Mouse (Mus musculus): ENCODE data around the gene Abi3bp. TPM values are rescaled to one million over a fixed set of nuclear protein-coding genes. Genes with fewer than 3 reads are reported as not detected.

The Abi3bp gene
- polyA plus RNA-seq, 2 experiments: 0.10 to 0.15 TPM

DNA sequence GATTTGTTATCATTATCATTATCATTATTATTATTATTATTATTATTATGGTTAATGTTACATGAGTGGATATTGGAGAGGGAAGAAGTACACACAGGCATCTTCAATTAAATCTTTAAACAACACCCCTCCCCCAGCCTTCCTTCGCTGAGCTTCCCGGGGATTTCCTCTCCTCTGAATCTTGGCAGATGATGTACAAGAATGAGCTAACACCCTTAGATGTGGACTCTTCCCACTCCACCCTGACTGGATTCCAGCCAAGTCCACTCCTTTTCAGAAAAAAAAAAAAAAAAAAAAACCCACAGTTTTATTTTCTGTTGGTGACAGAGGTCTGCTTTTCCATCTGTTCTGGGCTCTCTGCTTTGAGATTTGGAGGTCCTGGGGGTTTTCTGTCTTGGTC lies 23.8 kb downstream of the Abi3bp start:
- DNase-seq (ENCODE audit: low read depth in 3 of 3, low spot score in 3 of 3) (no peak), ATAC-seq (ENCODE audit: insufficient read depth) (no peak)
- no peak for TF ChIP-seq CTCF (IDR thresholded peaks at IDR 0.05; ENCODE audit: low read depth)
- TF ChIP-seq EP300 (IDR thresholded peaks at IDR 0.05; ENCODE audit: low read depth): no peak
- Histone ChIP-seq H3K27me3 (ENCODE audit: control insufficient read depth, insufficient read depth, low read length) (no peaks in the 10 kb centered on the region), H3K4me1 (replicated peaks; ENCODE audit: control insufficient read depth in 2 of 2, insufficient read depth in 2 of 2, low read length in 1 of 2) (no peaks in the 10 kb centered on the region), H3K36me3 (replicated peaks; ENCODE audit: control insufficient read depth, insufficient read depth, low read depth) (no peaks in the 10 kb centered on the region), H3K27ac (no peak overlapping the region), H3K4me3 (ENCODE audit: insufficient read depth in 1 of 2, low read depth in 2 of 2, low read length in 2 of 2) (no peak overlapping the region), H3K9ac (replicated peaks) (no peak overlapping the region), H3K4me2 (ENCODE audit: low read depth) (no peak overlapping the region), H3K9me3 (ENCODE audit: control insufficient read depth, low read length) (no peaks in the 10 kb centered on the region)
- 52% methylated on average over 2 of the region's 2 CpGs for WGBS (ENCODE audit: insufficient replicate concordance)

- Histone ChIP-seq H3K4me3 (ENCODE audit: insufficient read depth in 1 of 2, low read depth in 2 of 2, low read length in 2 of 2) (no peak overlapping the region), H3K4me1 (replicated peaks; ENCODE audit: control insufficient read depth in 2 of 2, insufficient read depth in 2 of 2, low read length in 1 of 2) (no peaks in the 10 kb centered on the region), H3K9me3 (ENCODE audit: control insufficient read depth, low read length) (no peaks in the 10 kb centered on the region), H3K9ac (replicated peaks) (no peak overlapping the region), H3K36me3 (replicated peaks; ENCODE audit: control insufficient read depth, insufficient read depth, low read depth) (no peaks in the 10 kb centered on the region), H3K27ac (no peak overlapping the region), H3K4me2 (ENCODE audit: low read depth) (no peak overlapping the region), H3K27me3 (ENCODE audit: control insufficient read depth, insufficient read depth, low read length) (no peaks in the 10 kb centered on the region)
- WGBS (ENCODE audit: insufficient replicate concordance): 62% methylated on average over 3 of the region's 3 CpGs
- no peak for DNase-seq (ENCODE audit: low read depth in 3 of 3, low spot score in 3 of 3)
- ATAC-seq (ENCODE audit: insufficient read depth): no peak
- TF ChIP-seq EP300 (IDR thresholded peaks at IDR 0.05; ENCODE audit: low read depth) (no peak), CTCF (IDR thresholded peaks at IDR 0.05; ENCODE audit: low read depth) (no peak)
Observed at GRCm38 (mm10) chr16:56502134-56502533, 24.5 kb downstream of the Abi3bp start.

- Histone ChIP-seq H3K27me3 (ENCODE audit: control insufficient read depth, insufficient read depth, low read length) (no peaks in the 10 kb centered on the region), H3K9me3 (ENCODE audit: control insufficient read depth, low read length) (no peaks in the 10 kb centered on the region), H3K9ac (replicated peaks) (no peak overlapping the region), H3K27ac (no peak overlapping the region), H3K4me1 (replicated peaks; ENCODE audit: control insufficient read depth in 2 of 2, insufficient read depth in 2 of 2, low read length in 1 of 2) (no peaks in the 10 kb centered on the region), H3K36me3 (replicated peaks; ENCODE audit: control insufficient read depth, insufficient read depth, low read depth) (no peaks in the 10 kb centered on the region), H3K4me3 (ENCODE audit: insufficient read depth in 1 of 2, low read depth in 2 of 2, low read length in 2 of 2) (no peak overlapping the region), H3K4me2 (ENCODE audit: low read depth) (no peak overlapping the region)
- ATAC-seq (ENCODE audit: insufficient read depth) (no peak), DNase-seq (ENCODE audit: low read depth in 3 of 3, low spot score in 3 of 3) (no peak)
- 61% methylated on average over 2 of the region's 2 CpGs for WGBS (ENCODE audit: insufficient replicate concordance)
- no peak for TF ChIP-seq CTCF (IDR thresholded peaks at IDR 0.05; ENCODE audit: low read depth)
- no peak for TF ChIP-seq EP300 (IDR thresholded peaks at IDR 0.05; ENCODE audit: low read depth)
Observed at GRCm38 (mm10) chr16:56503941-56504340, 26.3 kb downstream of the Abi3bp start.

DNA sequence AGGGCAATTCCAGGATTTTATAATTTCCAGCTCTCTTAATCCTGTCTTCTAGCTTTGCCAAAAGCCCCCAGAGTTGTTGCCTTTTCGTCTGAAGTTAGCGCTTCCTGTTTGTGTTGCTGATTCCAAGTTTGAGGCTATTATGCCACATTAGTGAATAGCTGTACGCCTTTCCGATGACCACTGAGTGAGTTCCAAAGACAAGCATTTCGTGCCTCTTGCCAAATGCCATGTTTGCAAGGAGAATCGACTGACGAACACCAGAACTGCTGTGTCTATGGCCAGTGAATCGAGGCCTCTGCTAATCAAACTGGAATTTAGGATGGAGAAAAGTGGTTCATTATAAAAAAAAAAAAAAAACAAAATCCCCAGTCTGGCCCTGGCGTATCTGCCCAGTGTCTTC lies 40.3 kb downstream of the Abi3bp start:
- Histone ChIP-seq H3K4me2 (ENCODE audit: low read depth) (no peak overlapping the region), H3K4me1 (replicated peaks; ENCODE audit: control insufficient read depth in 2 of 2, insufficient read depth in 2 of 2, low read length in 1 of 2) (no peaks in the 10 kb centered on the region), H3K4me3 (ENCODE audit: insufficient read depth in 1 of 2, low read depth in 2 of 2, low read length in 2 of 2) (no peak overlapping the region), H3K36me3 (replicated peaks; ENCODE audit: control insufficient read depth, insufficient read depth, low read depth) (no peaks in the 10 kb centered on the region), H3K27me3 (ENCODE audit: control insufficient read depth, insufficient read depth, low read length) (no peaks in the 10 kb centered on the region), H3K9me3 (ENCODE audit: control insufficient read depth, low read length) (no peaks in the 10 kb centered on the region), H3K27ac (no peak overlapping the region), H3K9ac (replicated peaks) (no peak overlapping the region)
- DNase-seq (ENCODE audit: low read depth in 3 of 3, low spot score in 3 of 3) (no peak), ATAC-seq (ENCODE audit: insufficient read depth) (no peak)
- WGBS (ENCODE audit: insufficient replicate concordance): 71% methylated on average over 9 of the region's 9 CpGs
- no peak for TF ChIP-seq EP300 (IDR thresholded peaks at IDR 0.05; ENCODE audit: low read depth)

DNA sequence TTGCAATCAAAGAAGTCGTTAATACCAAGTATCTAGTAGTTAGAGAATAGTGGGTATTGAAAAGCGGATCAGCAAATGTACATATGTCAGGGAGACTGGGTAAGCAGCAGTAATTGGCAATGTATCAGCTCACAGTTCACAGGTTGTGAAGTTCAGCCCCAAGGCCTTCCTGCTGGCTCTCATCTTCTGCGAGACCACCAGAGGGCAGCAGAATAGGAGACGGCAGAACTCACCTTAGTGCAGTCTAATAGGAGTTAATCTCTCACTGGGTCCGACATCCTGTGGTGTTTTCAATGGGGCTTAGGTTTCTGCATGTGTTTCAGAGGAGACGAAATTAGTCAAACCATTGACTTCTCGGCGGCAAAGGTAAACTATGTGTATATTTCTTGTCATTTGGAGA lies 46.7 kb downstream of the Abi3bp start:
- WGBS (ENCODE audit: insufficient replicate concordance): 28% methylated on average over 8 of the region's 8 CpGs
- Histone ChIP-seq H3K27ac (no peak overlapping the region), H3K9ac (replicated peaks) (no peak overlapping the region), H3K9me3 (ENCODE audit: control insufficient read depth, low read length) (no peaks in the 10 kb centered on the region), H3K27me3 (ENCODE audit: control insufficient read depth, insufficient read depth, low read length) (no peaks in the 10 kb centered on the region), H3K4me1 (replicated peaks; ENCODE audit: control insufficient read depth in 2 of 2, insufficient read depth in 2 of 2, low read length in 1 of 2) (no peaks in the 10 kb centered on the region), H3K4me2 (ENCODE audit: low read depth) (no peak overlapping the region), H3K36me3 (replicated peaks; ENCODE audit: control insufficient read depth, insufficient read depth, low read depth) (no peaks in the 10 kb centered on the region), H3K4me3 (ENCODE audit: insufficient read depth in 1 of 2, low read depth in 2 of 2, low read length in 2 of 2) (no peak overlapping the region)
- DNase-seq (ENCODE audit: low read depth in 3 of 3, low spot score in 3 of 3) (no peak), ATAC-seq (ENCODE audit: insufficient read depth) (no peak)
- TF ChIP-seq CTCF (IDR thresholded peaks at IDR 0.05; ENCODE audit: low read depth) (peak; percentile 59), EP300 (IDR thresholded peaks at IDR 0.05; ENCODE audit: low read depth) (no peak)

Data from liver, embryonic 14.5 days (tissue).